Mouse (Mus musculus): ENCODE results near the gene Gtsf2. TPM values are rescaled to one million over a fixed set of nuclear protein-coding genes. Genes with fewer than 3 reads are reported as not detected.

Gtsf2 gene
- not detected in 2 replicates for polyA plus RNA-seq (2015; fragmentation: Nextera tagmentation; extraction: Ambion mirVana)

GRCm38 (mm10) chr15:103448369-103448768 lies at the start of gene Gtsf2:
TSS of gene Gtsf2 (minus strand) at chr15:103448469.
- Histone ChIP-seq H3K9me3 (no peaks in the 10 kb centered on the region), H3K27ac (no peak within 1 kb of the TSS), H3K36me3 (replicated peaks) (no peaks in the 10 kb centered on the region), H3K9ac (no peak within 1 kb of the TSS), H3K27me3 (replicated peaks) (no peaks in the 10 kb centered on the region), H3K4me1 (no peaks in the 10 kb centered on the region), H3K4me2 (no peak within 1 kb of the TSS), H3K4me3 (no peak within 1 kb of the TSS)
- 16% methylated on average over 3 of the region's 3 CpGs for WGBS
- ATAC-seq (replicated peaks), result no peak

DNA sequence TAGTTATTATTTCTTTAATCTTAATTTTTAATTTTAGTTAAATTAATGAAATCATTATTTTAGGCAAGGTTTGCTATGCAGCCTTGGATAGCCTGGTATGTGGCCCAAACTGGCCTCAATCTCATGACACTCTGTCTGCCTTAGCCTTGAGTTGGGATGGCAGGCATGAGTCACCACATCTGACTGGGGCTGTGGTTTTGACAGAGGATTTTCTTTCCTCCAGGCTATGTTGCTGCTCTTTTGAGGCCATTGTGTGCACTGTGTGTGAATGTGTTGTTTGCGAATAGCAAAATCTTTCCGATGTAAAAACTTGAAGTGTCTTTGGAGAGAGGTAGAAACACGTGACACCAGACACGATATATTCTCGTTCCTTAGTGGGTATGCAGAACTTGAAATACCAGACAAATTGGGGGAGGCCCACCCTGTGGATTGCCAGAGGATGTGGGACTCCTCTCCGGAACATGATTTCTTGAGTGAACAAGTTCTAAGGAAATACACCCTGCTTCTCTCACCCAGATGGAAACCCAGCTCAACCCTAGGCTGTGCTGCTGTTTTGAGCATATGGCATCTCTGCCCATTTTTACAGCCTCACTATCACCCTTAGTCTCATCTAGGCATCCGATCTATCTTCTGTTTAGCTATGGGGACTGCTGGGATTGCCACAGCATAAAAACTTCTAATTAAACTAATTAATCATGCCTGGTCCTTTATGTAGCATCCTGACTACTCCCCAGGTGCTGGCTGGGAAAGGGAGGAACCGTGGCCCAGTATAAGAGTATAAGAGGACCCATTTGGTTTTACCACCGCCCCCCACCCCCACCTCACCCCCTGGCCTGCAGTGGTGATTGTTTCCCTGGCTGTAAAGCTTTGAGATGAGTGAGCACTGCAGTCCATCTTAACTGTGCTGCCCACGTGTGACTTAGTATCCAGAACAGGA lies 48.2 kb upstream of the Gtsf2 start:
- no peaks in the 10 kb centered on the region for H3K36me3 ChIP-seq (replicated peaks)
- no peak overlapping the region for H3K27ac ChIP-seq
- no peak for ATAC-seq (replicated peaks)
- no peaks in the 10 kb centered on the region for H3K27me3 ChIP-seq (replicated peaks)
- H3K9ac ChIP-seq, result no peak overlapping the region
- H3K9me3 ChIP-seq, result no peaks in the 10 kb centered on the region
- 79% methylated on average over 10 of the region's 10 CpGs for WGBS
- peaks cover 19% of the 10 kb centered on the region for H3K4me1 ChIP-seq
- no peak overlapping the region for H3K4me3 ChIP-seq
- no peak overlapping the region for H3K4me2 ChIP-seq

- Histone ChIP-seq H3K4me1 (peaks cover 24% of the 10 kb centered on the region), H3K4me3 (no peak overlapping the region), H3K9ac (no peak overlapping the region), H3K36me3 (replicated peaks) (no peaks in the 10 kb centered on the region), H3K4me2 (no peak overlapping the region), H3K27me3 (replicated peaks) (no peaks in the 10 kb centered on the region), H3K27ac (no peak overlapping the region), H3K9me3 (no peaks in the 10 kb centered on the region)
- WGBS, result 50% methylated on average over 4 of the region's 4 CpGs
- ATAC-seq (replicated peaks), result no peak
Observed at GRCm38 (mm10) chr15:103488336-103488735, 40.1 kb upstream of the Gtsf2 start.

DNA sequence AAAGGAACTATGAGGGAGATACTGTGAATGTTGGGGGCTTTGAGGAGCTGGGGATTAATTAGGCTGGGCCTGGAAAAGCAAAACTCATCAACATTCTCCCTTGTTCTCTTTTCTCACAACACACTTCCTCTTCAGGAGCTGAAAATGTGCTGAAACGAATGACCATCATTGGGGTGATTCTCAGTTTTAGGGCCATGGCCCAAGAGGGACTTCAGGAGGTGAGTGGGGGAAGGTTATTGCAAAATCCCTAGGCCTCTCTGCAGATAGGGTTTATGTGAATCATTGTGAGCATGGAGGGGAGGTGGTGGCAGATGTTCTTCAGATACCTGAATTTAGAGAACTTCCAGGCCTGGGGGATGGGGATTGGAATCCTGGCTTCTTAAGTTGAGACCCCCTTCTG lies 38.4 kb upstream of the Gtsf2 start:
- H3K9ac ChIP-seq, result no peak overlapping the region
- H3K27me3 ChIP-seq (replicated peaks), result no peaks in the 10 kb centered on the region
- no peak overlapping the region for H3K4me3 ChIP-seq
- H3K36me3 ChIP-seq (replicated peaks), result no peaks in the 10 kb centered on the region
- ATAC-seq (replicated peaks), result no peak
- WGBS, result 65% methylated on average over 1 of the region's 1 CpGs
- no peak overlapping the region for H3K4me2 ChIP-seq
- H3K4me1 ChIP-seq, result peaks cover 20% of the 10 kb centered on the region
- no peak overlapping the region for H3K27ac ChIP-seq
- no peaks in the 10 kb centered on the region for H3K9me3 ChIP-seq

DNA sequence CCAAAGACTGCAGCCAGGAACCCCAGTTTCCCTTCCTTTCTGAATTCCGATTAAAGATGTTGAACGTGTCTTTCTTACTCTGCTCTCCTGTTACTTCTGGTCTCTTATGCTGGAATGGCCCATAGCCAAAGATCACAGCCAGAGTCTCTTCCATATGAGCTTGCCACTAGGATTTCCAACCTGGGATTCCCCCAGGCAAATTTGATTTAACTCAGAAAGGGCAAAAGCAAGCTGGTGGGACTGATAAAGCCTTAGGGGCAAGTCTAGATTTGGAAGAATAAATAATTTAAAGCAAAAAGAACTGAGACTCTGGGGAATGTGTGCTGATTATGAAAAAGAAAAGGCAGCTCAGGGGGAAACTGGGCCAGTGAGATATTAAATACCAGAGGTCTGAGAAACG lies 36.8 kb upstream of the Gtsf2 start:
- Histone ChIP-seq H3K4me1 (peaks cover 20% of the 10 kb centered on the region), H3K27me3 (replicated peaks) (no peaks in the 10 kb centered on the region), H3K4me2 (no peak overlapping the region), H3K4me3 (no peak overlapping the region), H3K27ac (peak overlapping the region; percentile 46), H3K9me3 (no peaks in the 10 kb centered on the region), H3K36me3 (replicated peaks) (no peaks in the 10 kb centered on the region), H3K9ac (no peak overlapping the region)
- peak; percentile 16; the same call in 1 of the 2 replicates for ATAC-seq (replicated peaks)
- 22% methylated on average over 3 of the region's 3 CpGs for WGBS

DNA sequence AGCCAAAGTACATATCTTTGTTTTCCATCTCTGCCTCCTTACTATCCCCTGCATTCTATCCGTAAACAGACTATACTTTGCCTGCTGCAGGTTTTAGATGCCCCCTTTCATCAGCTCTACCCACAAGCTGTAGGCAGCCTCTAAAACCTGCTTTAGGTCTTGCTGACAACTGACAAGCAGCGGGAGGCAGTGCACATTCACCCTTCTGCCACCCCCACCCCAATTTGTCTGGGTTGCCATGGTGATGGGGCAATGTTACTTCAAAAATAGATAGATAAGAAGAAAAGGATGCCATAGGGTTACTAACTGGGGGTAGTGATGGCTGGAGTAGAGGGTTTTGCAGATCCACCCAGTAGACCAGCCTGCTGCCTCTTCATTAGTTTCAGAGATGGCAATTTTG lies 36.2 kb upstream of the Gtsf2 start:
- H3K9ac ChIP-seq, result no peak overlapping the region
- WGBS, result 24% methylated on average over 2 of the region's 2 CpGs

GRCm38 (mm10) chr15:103482488-103482887 lies 34.2 kb upstream of the Gtsf2 start:
- Histone ChIP-seq H3K36me3 (replicated peaks) (no peaks in the 10 kb centered on the region), H3K9ac (no peak overlapping the region), H3K4me1 (peaks cover 20% of the 10 kb centered on the region), H3K27me3 (replicated peaks) (no peaks in the 10 kb centered on the region), H3K4me2 (no peak overlapping the region), H3K27ac (no peak overlapping the region), H3K9me3 (no peaks in the 10 kb centered on the region), H3K4me3 (no peak overlapping the region)
- ATAC-seq (replicated peaks), result peak; percentile 76
- 0% methylated on average over 1 of the region's 1 CpGs for WGBS

More for the DNA sequence above, 36.2 kb upstream of the Gtsf2 start:
- Histone ChIP-seq H3K27ac (peak overlapping the region; percentile 46), H3K4me1 (peaks cover 20% of the 10 kb centered on the region), H3K36me3 (replicated peaks) (no peaks in the 10 kb centered on the region), H3K4me2 (no peak overlapping the region), H3K4me3 (no peak overlapping the region), H3K9me3 (no peaks in the 10 kb centered on the region), H3K27me3 (replicated peaks) (no peaks in the 10 kb centered on the region)
- peak; percentile 62; the same call in 1 of the 2 replicates for ATAC-seq (replicated peaks)

DNA sequence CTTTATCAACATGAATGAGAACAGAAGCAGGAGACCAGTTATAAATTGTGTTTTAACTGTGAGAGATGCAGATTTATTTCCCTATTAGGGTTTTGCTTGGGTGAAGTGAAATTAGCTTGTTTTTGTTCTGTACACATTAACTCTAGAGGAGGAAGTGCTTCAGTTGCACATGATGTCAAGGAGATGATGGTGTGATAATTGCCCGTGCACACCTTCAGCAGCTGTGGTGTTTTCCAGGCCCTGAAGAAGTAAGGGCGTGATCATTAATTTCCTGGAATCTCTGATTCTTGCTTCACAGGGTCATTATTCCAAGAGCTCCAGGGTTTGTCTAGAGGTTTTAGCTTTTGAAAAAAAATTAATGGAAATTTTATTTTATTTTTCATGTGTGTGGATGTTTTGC lies 31.9 kb upstream of the Gtsf2 start:
- ATAC-seq (replicated peaks), result no peak
- Histone ChIP-seq H3K36me3 (replicated peaks) (no peaks in the 10 kb centered on the region), H3K4me2 (no peak overlapping the region), H3K27me3 (replicated peaks) (no peaks in the 10 kb centered on the region), H3K4me3 (no peak overlapping the region), H3K9ac (no peak overlapping the region), H3K9me3 (no peaks in the 10 kb centered on the region), H3K27ac (no peak overlapping the region), H3K4me1 (peaks cover 14% of the 10 kb centered on the region)
- WGBS, result 87% methylated on average over 2 of the region's 2 CpGs

DNA sequence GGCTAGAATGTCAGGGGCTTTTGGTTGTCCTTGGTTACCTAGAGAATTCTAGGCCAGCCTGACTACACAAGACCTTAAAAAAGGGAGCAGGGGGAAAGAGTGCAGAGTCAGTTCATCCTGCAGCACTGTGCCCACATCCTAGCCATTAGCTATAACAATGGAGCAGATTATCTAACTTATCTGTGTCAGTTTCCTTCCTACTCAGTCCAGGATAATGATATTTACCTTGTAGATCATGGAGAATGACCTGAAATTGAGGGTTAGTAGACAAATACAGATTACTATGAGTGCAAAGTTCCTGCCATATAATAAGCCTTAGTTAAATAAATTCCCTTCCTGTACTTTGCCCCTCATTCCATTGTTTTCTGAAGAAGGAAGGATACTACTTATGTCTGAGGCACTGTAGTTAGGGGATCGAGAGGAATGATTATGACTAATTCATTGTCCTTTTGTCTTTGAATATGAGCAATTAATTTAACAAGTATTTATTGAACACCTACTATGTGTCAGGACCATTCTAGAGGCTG lies 30.9 kb upstream of the Gtsf2 start:
- Histone ChIP-seq H3K9me3 (no peaks in the 10 kb centered on the region), H3K4me1 (peaks cover 4% of the 10 kb centered on the region; the same call in 1 of the 2 replicates), H3K36me3 (replicated peaks) (no peaks in the 10 kb centered on the region), H3K27me3 (replicated peaks) (no peaks in the 10 kb centered on the region), H3K27ac (no peak overlapping the region), H3K4me2 (no peak overlapping the region), H3K9ac (no peak overlapping the region), H3K4me3 (no peak overlapping the region)
- WGBS, result 62% methylated on average over 1 of the region's 1 CpGs
- ATAC-seq (replicated peaks), result no peak

DNA sequence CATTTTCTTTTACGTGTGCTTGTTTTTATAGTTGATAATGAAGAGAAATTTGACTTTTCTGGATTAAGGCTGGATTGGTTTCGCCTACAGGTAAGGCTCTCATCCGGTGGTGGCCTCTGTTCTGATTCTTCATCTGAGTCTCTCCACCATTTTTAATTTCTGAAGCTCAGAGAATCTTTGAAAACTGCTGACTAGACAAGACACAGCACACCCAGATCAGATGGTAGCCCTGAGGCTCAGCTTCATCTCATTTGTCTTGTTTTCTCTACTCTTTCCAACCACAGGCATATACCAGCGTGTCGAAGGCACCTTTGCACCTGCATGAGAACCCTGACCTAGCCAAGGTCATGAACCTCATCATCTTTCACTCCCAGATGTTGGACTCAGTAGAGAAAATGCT lies 25.5 kb upstream of the Gtsf2 start:
- no peak overlapping the region for H3K27ac ChIP-seq
- H3K4me3 ChIP-seq, result no peak overlapping the region
- H3K4me1 ChIP-seq, result no peaks in the 10 kb centered on the region
- no peak overlapping the region for H3K4me2 ChIP-seq
- ATAC-seq (replicated peaks), result no peak
- 92% methylated on average over 5 of the region's 5 CpGs for WGBS
- H3K36me3 ChIP-seq (replicated peaks), result no peaks in the 10 kb centered on the region
- H3K27me3 ChIP-seq (replicated peaks), result no peaks in the 10 kb centered on the region
- no peak overlapping the region for H3K9ac ChIP-seq
- no peaks in the 10 kb centered on the region for H3K9me3 ChIP-seq

- Histone ChIP-seq H3K27ac (no peak overlapping the region), H3K4me2 (no peak overlapping the region)
- WGBS, result 90% methylated on average over 7 of the region's 7 CpGs
Observed at GRCm38 (mm10) chr15:103473182-103473581, 24.9 kb upstream of the Gtsf2 start.

DNA sequence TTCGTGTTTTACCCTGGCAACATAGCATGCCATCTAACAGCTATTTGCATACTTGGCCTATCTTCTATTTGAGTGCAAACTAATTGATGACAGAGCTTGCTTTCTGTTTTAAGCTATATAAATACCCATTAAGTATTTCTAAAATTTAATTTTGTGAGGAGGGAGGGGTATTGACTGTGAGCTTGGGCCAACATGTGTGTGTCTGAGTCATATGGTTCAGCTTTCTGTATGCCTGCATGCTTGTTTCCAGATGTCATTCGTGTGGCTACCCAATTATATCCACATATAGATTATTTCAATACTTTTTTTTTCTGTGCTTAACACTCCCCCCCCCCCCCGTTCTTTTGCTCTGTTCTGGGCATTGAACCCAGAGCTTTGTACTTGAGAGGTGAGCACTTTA lies 24.0 kb upstream of the Gtsf2 start:
- Histone ChIP-seq H3K9me3 (no peaks in the 10 kb centered on the region), H3K27me3 (replicated peaks) (no peaks in the 10 kb centered on the region), H3K4me1 (no peaks in the 10 kb centered on the region), H3K4me3 (no peak overlapping the region), H3K9ac (no peak overlapping the region), H3K27ac (no peak overlapping the region), H3K4me2 (no peak overlapping the region), H3K36me3 (replicated peaks) (no peaks in the 10 kb centered on the region)
- WGBS, result 73% methylated on average over 3 of the region's 3 CpGs
- no peak for ATAC-seq (replicated peaks)

More at GRCm38 (mm10) chr15:103473182-103473581, 24.9 kb upstream of the Gtsf2 start:
- ATAC-seq (replicated peaks), result no peak
- Histone ChIP-seq H3K27me3 (replicated peaks) (no peaks in the 10 kb centered on the region), H3K4me3 (no peak overlapping the region), H3K4me1 (no peaks in the 10 kb centered on the region), H3K36me3 (replicated peaks) (no peaks in the 10 kb centered on the region), H3K9ac (no peak overlapping the region), H3K9me3 (no peaks in the 10 kb centered on the region)
